Mouse (Mus musculus): ENCODE data around the gene Lamb3. TPM values are rescaled to one million over a fixed set of nuclear protein-coding genes. Genes with fewer than 3 reads are reported as not detected.
A peak's percentile ranks its signal among the peaks of the same experiment; 100 is the strongest.

Gene Lamb3
- polyA plus RNA-seq, 1 experiment from 2014 or later = 9.6 TPM

- Histone ChIP-seq H3K9me3 (replicated peaks; ENCODE audit: control insufficient read depth, low read length) (no peaks in the 10 kb centered on the region), H3K9ac (ENCODE audit: low read length) (peak overlapping the region; percentile 52), H3K27ac (ENCODE audit: low read length) (peak overlapping the region; percentile 64), H3K4me2 (ENCODE audit: low read depth, low read length) (no peak overlapping the region), H3K27me3 (ENCODE audit: control insufficient read depth, insufficient read depth, low read length) (no peaks in the 10 kb centered on the region), H3K4me1 (ENCODE audit: control insufficient read depth, insufficient read depth, low read length) (peaks cover 56% of the 10 kb centered on the region), H3K36me3 (ENCODE audit: control insufficient read depth, insufficient read depth) (no peaks in the 10 kb centered on the region), H3K4me3 (ENCODE audit: low read length) (no peak overlapping the region)
- ATAC-seq (replicated peaks; ENCODE audit: extremely low read depth, insufficient read depth, low FRiP score) = no peak
- 83% methylated on average over 7 of the region's 7 CpGs for WGBS
Measured at GRCm38 (mm10) chr1:193330626-193331025, 123.1 kb downstream of the Lamb3 start.

DNA sequence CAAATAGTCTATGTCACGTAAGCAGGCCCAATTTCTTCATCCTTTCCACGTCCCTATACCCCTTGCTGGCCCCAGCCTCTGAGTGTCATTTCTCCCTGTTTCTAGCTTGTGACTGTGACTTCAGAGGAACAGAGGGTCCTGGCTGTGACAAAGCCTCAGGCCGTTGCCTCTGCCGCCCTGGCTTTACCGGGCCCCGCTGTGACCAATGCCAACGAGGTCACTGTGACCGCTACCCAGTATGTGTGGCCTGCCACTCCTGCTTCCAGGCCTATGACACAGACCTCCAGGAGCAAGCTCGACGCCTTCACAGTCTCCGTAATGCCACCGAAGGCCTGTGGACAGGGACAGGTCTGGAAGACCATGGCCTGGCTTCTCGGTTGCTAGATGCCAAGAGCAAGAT is 124.5 kb downstream of the Lamb3 start:
- WGBS = 76% methylated on average over 13 of the region's 13 CpGs
- Histone ChIP-seq H3K27me3 (ENCODE audit: control insufficient read depth, insufficient read depth, low read length) (no peaks in the 10 kb centered on the region), H3K4me3 (ENCODE audit: low read length) (no peak overlapping the region), H3K36me3 (ENCODE audit: control insufficient read depth, insufficient read depth) (no peaks in the 10 kb centered on the region), H3K4me1 (ENCODE audit: control insufficient read depth, insufficient read depth, low read length) (peaks cover 60% of the 10 kb centered on the region), H3K9ac (ENCODE audit: low read length) (peak overlapping the region; percentile 44), H3K27ac (ENCODE audit: low read length) (peak overlapping the region; percentile 95), H3K9me3 (replicated peaks; ENCODE audit: control insufficient read depth, low read length) (no peaks in the 10 kb centered on the region), H3K4me2 (ENCODE audit: low read depth, low read length) (no peak overlapping the region)
- ATAC-seq (replicated peaks; ENCODE audit: extremely low read depth, insufficient read depth, low FRiP score) = no peak

DNA sequence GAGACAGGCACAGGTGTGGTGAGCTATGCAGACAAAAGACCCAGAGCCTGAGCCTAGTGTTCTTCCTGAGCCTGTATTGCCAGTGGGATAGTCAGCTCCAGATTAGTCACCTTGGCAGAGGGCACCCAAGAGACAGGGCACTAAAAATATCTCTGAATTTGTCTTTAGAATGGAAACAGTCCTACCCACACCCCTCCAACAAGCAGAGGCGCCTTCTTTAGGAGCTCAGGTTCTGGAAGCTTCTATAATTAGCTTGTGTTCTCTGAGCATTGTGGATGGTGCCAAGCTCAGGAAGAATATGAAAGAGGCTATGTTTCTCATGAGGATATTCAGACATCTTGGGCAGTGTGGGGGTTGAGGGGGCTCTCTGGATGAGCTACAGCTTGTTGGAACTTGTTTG is 125.2 kb downstream of the Lamb3 start:
- 48% methylated on average over 1 of the region's 1 CpGs for WGBS
- H3K4me1 ChIP-seq (ENCODE audit: control insufficient read depth, insufficient read depth, low read length) = peaks cover 64% of the 10 kb centered on the region
- H3K36me3 ChIP-seq (ENCODE audit: control insufficient read depth, insufficient read depth) = no peaks in the 10 kb centered on the region
- no peak for ATAC-seq (replicated peaks; ENCODE audit: extremely low read depth, insufficient read depth, low FRiP score)
- H3K27ac ChIP-seq (ENCODE audit: low read length) = peak overlapping the region; percentile 95
- no peak overlapping the region for H3K4me2 ChIP-seq (ENCODE audit: low read depth, low read length)
- no peak overlapping the region for H3K4me3 ChIP-seq (ENCODE audit: low read length)
- no peaks in the 10 kb centered on the region for H3K27me3 ChIP-seq (ENCODE audit: control insufficient read depth, insufficient read depth, low read length)
- H3K9me3 ChIP-seq (replicated peaks; ENCODE audit: control insufficient read depth, low read length) = no peaks in the 10 kb centered on the region
- H3K9ac ChIP-seq (ENCODE audit: low read length) = peak overlapping the region; percentile 44

DNA sequence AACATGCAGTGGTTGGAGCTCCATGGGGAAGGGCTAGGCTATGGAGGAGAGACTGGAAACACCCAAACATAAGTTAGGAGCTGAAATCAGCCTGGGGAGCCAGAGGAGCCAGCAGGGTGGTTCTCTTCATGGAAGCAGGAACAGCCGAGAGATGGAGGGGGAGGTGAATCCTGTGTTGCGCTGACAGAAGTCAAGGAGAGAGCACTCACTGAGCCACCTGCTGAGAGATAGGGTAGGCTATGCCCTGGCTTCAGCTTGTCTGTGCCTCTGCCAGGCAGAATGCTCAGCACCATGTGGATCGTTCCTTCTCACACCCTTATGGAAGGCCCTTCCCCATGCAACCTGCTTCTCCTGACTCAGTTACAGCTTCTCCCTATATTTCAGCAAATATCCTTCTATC is 126.3 kb downstream of the Lamb3 start:
- ATAC-seq (replicated peaks; ENCODE audit: extremely low read depth, insufficient read depth, low FRiP score) = no peak
- 53% methylated on average over 3 of the region's 3 CpGs for WGBS
- no peak overlapping the region for H3K4me3 ChIP-seq (ENCODE audit: low read length)
- no peaks in the 10 kb centered on the region for H3K36me3 ChIP-seq (ENCODE audit: control insufficient read depth, insufficient read depth)
- peak overlapping the region; percentile 95 for H3K27ac ChIP-seq (ENCODE audit: low read length)
- peaks cover 75% of the 10 kb centered on the region for H3K4me1 ChIP-seq (ENCODE audit: control insufficient read depth, insufficient read depth, low read length)
- H3K27me3 ChIP-seq (ENCODE audit: control insufficient read depth, insufficient read depth, low read length) = no peaks in the 10 kb centered on the region
- no peak overlapping the region for H3K9ac ChIP-seq (ENCODE audit: low read length)
- no peak overlapping the region for H3K4me2 ChIP-seq (ENCODE audit: low read depth, low read length)
- H3K9me3 ChIP-seq (replicated peaks; ENCODE audit: control insufficient read depth, low read length) = no peaks in the 10 kb centered on the region

GRCm38 (mm10) chr1:193334546-193334945 is 127.0 kb downstream of the Lamb3 start:
- ATAC-seq (replicated peaks; ENCODE audit: extremely low read depth, insufficient read depth, low FRiP score) = no peak
- no peaks in the 10 kb centered on the region for H3K27me3 ChIP-seq (ENCODE audit: control insufficient read depth, insufficient read depth, low read length)
- peak overlapping the region; percentile 95 for H3K27ac ChIP-seq (ENCODE audit: low read length)
- H3K4me3 ChIP-seq (ENCODE audit: low read length) = no peak overlapping the region
- H3K36me3 ChIP-seq (ENCODE audit: control insufficient read depth, insufficient read depth) = no peaks in the 10 kb centered on the region
- peak overlapping the region; percentile 42; the same call in 1 of the 2 replicates for H3K9ac ChIP-seq (ENCODE audit: low read length)
- WGBS = 72% methylated on average over 6 of the region's 6 CpGs
- H3K4me1 ChIP-seq (ENCODE audit: control insufficient read depth, insufficient read depth, low read length) = peaks cover 76% of the 10 kb centered on the region
- no peaks in the 10 kb centered on the region for H3K9me3 ChIP-seq (replicated peaks; ENCODE audit: control insufficient read depth, low read length)
- no peak overlapping the region for H3K4me2 ChIP-seq (ENCODE audit: low read depth, low read length)

GRCm38 (mm10) chr1:193336122-193337017 is 128.9 kb downstream of the Lamb3 start:
- H3K4me2 ChIP-seq (ENCODE audit: low read depth, low read length) = peak overlapping the region; percentile 22; the same call in 1 of the 2 replicates
- peak; percentile 74 for ATAC-seq (replicated peaks; ENCODE audit: extremely low read depth, insufficient read depth, low FRiP score)
- WGBS = 51% methylated on average over 7 of the region's 7 CpGs
- no peaks in the 10 kb centered on the region for H3K36me3 ChIP-seq (ENCODE audit: control insufficient read depth, insufficient read depth)
- H3K4me3 ChIP-seq (ENCODE audit: low read length) = no peak overlapping the region
- peak overlapping the region; percentile 95 for H3K27ac ChIP-seq (ENCODE audit: low read length)
- H3K27me3 ChIP-seq (ENCODE audit: control insufficient read depth, insufficient read depth, low read length) = no peaks in the 10 kb centered on the region
- H3K9me3 ChIP-seq (replicated peaks; ENCODE audit: control insufficient read depth, low read length) = no peaks in the 10 kb centered on the region
- peak overlapping the region; percentile 28 for H3K9ac ChIP-seq (ENCODE audit: low read length)
- peaks cover 67% of the 10 kb centered on the region for H3K4me1 ChIP-seq (ENCODE audit: control insufficient read depth, insufficient read depth, low read length)

GRCm38 (mm10) chr1:193337018-193337321 is 129.5 kb downstream of the Lamb3 start:
- no peak overlapping the region for H3K4me3 ChIP-seq (ENCODE audit: low read length)
- H3K27ac ChIP-seq (ENCODE audit: low read length) = peak overlapping the region; percentile 95
- no peaks in the 10 kb centered on the region for H3K27me3 ChIP-seq (ENCODE audit: control insufficient read depth, insufficient read depth, low read length)
- H3K9ac ChIP-seq (ENCODE audit: low read length) = no peak overlapping the region; the same call in 1 of the 2 replicates
- H3K36me3 ChIP-seq (ENCODE audit: control insufficient read depth, insufficient read depth) = no peaks in the 10 kb centered on the region
- no peak overlapping the region for H3K4me2 ChIP-seq (ENCODE audit: low read depth, low read length)
- ATAC-seq (replicated peaks; ENCODE audit: extremely low read depth, insufficient read depth, low FRiP score) = no peak
- 75% methylated on average over 9 of the region's 9 CpGs for WGBS
- peaks cover 61% of the 10 kb centered on the region for H3K4me1 ChIP-seq (ENCODE audit: control insufficient read depth, insufficient read depth, low read length)
- no peaks in the 10 kb centered on the region for H3K9me3 ChIP-seq (replicated peaks; ENCODE audit: control insufficient read depth, low read length)

DNA sequence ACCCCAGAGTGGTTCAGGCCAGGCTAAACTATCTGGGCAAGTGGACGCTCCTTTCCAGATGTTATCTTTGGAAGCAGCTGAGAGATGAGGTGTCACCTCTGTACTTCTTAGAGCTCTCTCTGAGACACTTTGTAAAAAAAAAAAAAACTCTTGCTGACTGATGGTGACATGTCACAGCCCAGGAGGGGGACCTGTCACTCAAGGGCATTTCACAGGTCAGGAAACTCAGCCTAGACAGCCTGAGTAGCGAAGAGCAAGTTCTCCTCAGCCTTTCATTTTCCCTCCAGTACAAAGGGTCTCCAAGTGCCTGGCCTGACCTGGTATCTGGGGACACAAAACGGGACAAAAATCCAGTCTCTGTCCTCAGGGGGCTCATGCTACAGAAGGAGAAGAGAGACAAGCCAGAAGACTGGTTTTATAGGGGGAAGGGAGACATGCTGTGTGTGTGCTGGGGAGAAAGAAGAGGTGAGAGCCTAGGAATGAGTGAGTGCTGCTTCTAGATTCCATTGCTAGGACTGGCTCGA is 130.3 kb downstream of the Lamb3 start:
- Histone ChIP-seq H3K9me3 (replicated peaks; ENCODE audit: control insufficient read depth, low read length) (no peaks in the 10 kb centered on the region), H3K4me3 (ENCODE audit: low read length) (no peak overlapping the region), H3K27ac (ENCODE audit: low read length) (peak overlapping the region; percentile 73), H3K27me3 (ENCODE audit: control insufficient read depth, insufficient read depth, low read length) (no peaks in the 10 kb centered on the region), H3K9ac (ENCODE audit: low read length) (peak overlapping the region; percentile 50), H3K4me1 (ENCODE audit: control insufficient read depth, insufficient read depth, low read length) (peaks cover 52% of the 10 kb centered on the region), H3K4me2 (ENCODE audit: low read depth, low read length) (peak overlapping the region; percentile 13; the same call in 1 of the 2 replicates), H3K36me3 (ENCODE audit: control insufficient read depth, insufficient read depth) (no peaks in the 10 kb centered on the region)
- no peak for ATAC-seq (replicated peaks; ENCODE audit: extremely low read depth, insufficient read depth, low FRiP score)
- 36% methylated on average over 4 of the region's 4 CpGs for WGBS

GRCm38 (mm10) chr1:193338363-193338995 is 131.0 kb downstream of the Lamb3 start:
- Histone ChIP-seq H3K36me3 (ENCODE audit: control insufficient read depth, insufficient read depth) (no peaks in the 10 kb centered on the region), H3K27ac (ENCODE audit: low read length) (peak overlapping the region; percentile 73), H3K4me2 (ENCODE audit: low read depth, low read length) (no peak overlapping the region), H3K9ac (ENCODE audit: low read length) (peak overlapping the region; percentile 50), H3K9me3 (replicated peaks; ENCODE audit: control insufficient read depth, low read length) (no peaks in the 10 kb centered on the region), H3K27me3 (ENCODE audit: control insufficient read depth, insufficient read depth, low read length) (no peaks in the 10 kb centered on the region), H3K4me3 (ENCODE audit: low read length) (no peak overlapping the region), H3K4me1 (ENCODE audit: control insufficient read depth, insufficient read depth, low read length) (peaks cover 46% of the 10 kb centered on the region)
- WGBS = 83% methylated on average over 9 of the region's 9 CpGs
- no peak for ATAC-seq (replicated peaks; ENCODE audit: extremely low read depth, insufficient read depth, low FRiP score)
